Mouse (Mus musculus) lung, embryonic 15.5 days (tissue): ENCODE data around the gene P2rx3. TPM values are rescaled to one million over a fixed set of nuclear protein-coding genes. Genes with fewer than 3 reads are reported as not detected.

Experiments used
- ATAC-seq: fragments of 200-750 bp; cut with Nextera tagmentation; 2 replicates; pipeline ENCODE4 v1.8.0; 2017; ENCODE audit warnings: moderate number of reproducible peaks, borderline replicate concordance; ENCODE audit not compliant: low FRiP score, low TSS enrichment; ENCODE audit errors: extremely low read depth
- H3K27ac ChIP-seq: fragments of 300-500 bp; sonication (generic); 2 replicates; pipeline ENCODE4 v1.5.1; 2015; ENCODE audit warnings: moderate library complexity, mild to moderate bottlenecking, inconsistent platforms
- H3K27me3 ChIP-seq: fragments of 300-500 bp; sonication (generic); 2 replicates; pipeline ENCODE4 v1.6.1; 2015; ENCODE audit warnings: inconsistent platforms
- H3K36me3 ChIP-seq: fragments of 300-500 bp; sonication (generic); 2 replicates; pipeline ENCODE4 v1.6.1; 2015; ENCODE audit warnings: inconsistent platforms
- H3K4me1 ChIP-seq: fragments of 300-500 bp; sonication (generic); 2 replicates; pipeline ENCODE4 v1.6.1; 2015; ENCODE audit warnings: inconsistent platforms
- H3K4me2 ChIP-seq: fragments of 300-500 bp; sonication (generic); 2 replicates; pipeline ENCODE4 v1.6.1; 2015; ENCODE audit warnings: inconsistent platforms, mild to moderate bottlenecking, moderate library complexity
- H3K4me3 ChIP-seq: fragments of 300-500 bp; sonication (generic); 2 replicates; pipeline ENCODE4 v1.5.1; 2015; ENCODE audit warnings: mild to moderate bottlenecking, inconsistent platforms
- H3K9ac ChIP-seq: fragments of 300-500 bp; sonication (generic); 2 replicates; pipeline ENCODE4 v1.6.1; 2015; ENCODE audit warnings: inconsistent platforms
- H3K9me3 ChIP-seq: fragments of 300-500 bp; sonication (generic); 2 replicates; pipeline ENCODE4 v1.6.1; 2016; ENCODE audit warnings: inconsistent platforms
- WGBS: fragments of 180-500 bp; shearing (Covaris S2); methylation state at CpG from one replicate; pipeline ENCODE4 v1.1.7; 2015; 5-methylcytosine and 5-hydroxymethylcytosine counted together
- polyA plus RNA-seq: library from polyadenylated mRNA; unstranded; fragments of >200 nt; fragmentation: Nextera tagmentation; extraction: Ambion mirVana; gene quantifications from 2 replicates; pipeline ENCODE4 v1.2.1, GENCODE M21; 2015

P2rx3 gene
- polyA plus RNA-seq, 1 experiment from 2014 or later = 0.91 TPM

GRCm38 (mm10) chr2:85011906-85012604, 25.2 kb downstream of the P2rx3 start:
- H3K4me1 ChIP-seq = peaks cover 8% of the 10 kb centered on the region; the same call in 1 of the 2 replicates
- no peak overlapping the region for H3K9ac ChIP-seq
- no peak overlapping the region for H3K4me2 ChIP-seq
- no peak overlapping the region for H3K4me3 ChIP-seq
- 25% methylated on average over 9 of the region's 9 CpGs for WGBS
- no peaks in the 10 kb centered on the region for H3K27me3 ChIP-seq
- no peaks in the 10 kb centered on the region for H3K9me3 ChIP-seq
- ATAC-seq = peak; percentile 58; the same call in 1 of the 2 replicates
- H3K36me3 ChIP-seq = no peaks in the 10 kb centered on the region
- no peak overlapping the region for H3K27ac ChIP-seq

GRCm38 (mm10) chr2:85009212-85009611, 28.1 kb downstream of the P2rx3 start:
- Histone ChIP-seq H3K9ac (no peak overlapping the region), H3K4me2 (no peak overlapping the region), H3K4me3 (no peak overlapping the region), H3K27ac (no peak overlapping the region), H3K36me3 (no peaks in the 10 kb centered on the region), H3K9me3 (no peaks in the 10 kb centered on the region), H3K27me3 (no peaks in the 10 kb centered on the region), H3K4me1 (peaks cover 8% of the 10 kb centered on the region; the same call in 1 of the 2 replicates)
- no peak for ATAC-seq
- WGBS = 48% methylated on average over 2 of the region's 2 CpGs

- Histone ChIP-seq H3K9me3 (no peaks in the 10 kb centered on the region), H3K27me3 (no peaks in the 10 kb centered on the region), H3K36me3 (no peaks in the 10 kb centered on the region), H3K4me3 (no peak overlapping the region), H3K27ac (no peak overlapping the region), H3K4me2 (no peak overlapping the region), H3K4me1 (peaks cover 9% of the 10 kb centered on the region; the same call in 1 of the 2 replicates), H3K9ac (no peak overlapping the region)
- WGBS = 18% methylated on average over 4 of the region's 4 CpGs
- no peak for ATAC-seq
Measured at GRCm38 (mm10) chr2:85007729-85008128, 29.5 kb downstream of the P2rx3 start.

GRCm38 (mm10) chr2:85006600-85006999, 30.7 kb downstream of the P2rx3 start:
- Histone ChIP-seq H3K36me3 (no peaks in the 10 kb centered on the region), H3K9ac (no peak overlapping the region), H3K4me1 (0 out of 2 replicates have a peak, but pooled peaks cover 6% of the 10 kb centered on the region), H3K9me3 (no peaks in the 10 kb centered on the region), H3K4me3 (no peak overlapping the region), H3K27me3 (no peaks in the 10 kb centered on the region), H3K27ac (no peak overlapping the region), H3K4me2 (no peak overlapping the region)
- ATAC-seq = no peak
- WGBS = 80% methylated on average over 7 of the region's 7 CpGs

GRCm38 (mm10) chr2:85004341-85004740, 32.9 kb downstream of the P2rx3 start:
- Histone ChIP-seq H3K27me3 (no peaks in the 10 kb centered on the region), H3K9me3 (no peaks in the 10 kb centered on the region), H3K4me1 (0 out of 2 replicates have a peak, but pooled peaks cover 5% of the 10 kb centered on the region), H3K36me3 (no peaks in the 10 kb centered on the region), H3K4me2 (no peak overlapping the region), H3K27ac (no peak overlapping the region), H3K4me3 (no peak overlapping the region), H3K9ac (no peak overlapping the region)
- 77% methylated on average over 4 of the region's 4 CpGs for WGBS
- no peak for ATAC-seq

- ATAC-seq = no peak
- Histone ChIP-seq H3K4me3 (no peak overlapping the region), H3K4me1 (0 out of 2 replicates have a peak, but pooled peaks cover 5% of the 10 kb centered on the region), H3K27me3 (no peaks in the 10 kb centered on the region), H3K9me3 (no peaks in the 10 kb centered on the region), H3K9ac (no peak overlapping the region), H3K36me3 (no peaks in the 10 kb centered on the region), H3K4me2 (no peak overlapping the region), H3K27ac (no peak overlapping the region)
- 51% methylated on average over 8 of the region's 8 CpGs for WGBS
Measured at GRCm38 (mm10) chr2:85002575-85002974, 34.7 kb downstream of the P2rx3 start.

- H3K9me3 ChIP-seq = no peaks in the 10 kb centered on the region
- H3K4me1 ChIP-seq = 0 out of 2 replicates have a peak, but pooled peaks cover 5% of the 10 kb centered on the region
- ATAC-seq = peak; percentile 55; the same call in 1 of the 2 replicates
- H3K36me3 ChIP-seq = no peaks in the 10 kb centered on the region
- H3K4me2 ChIP-seq = no peak overlapping the region
- H3K27ac ChIP-seq = 0 out of 2 replicates have a peak overlapping the region, but pooled peaks have one; percentile 47
- no peak overlapping the region for H3K4me3 ChIP-seq
- 59% methylated on average over 13 of the region's 13 CpGs for WGBS
- no peak overlapping the region for H3K9ac ChIP-seq
- H3K27me3 ChIP-seq = no peaks in the 10 kb centered on the region
Measured at GRCm38 (mm10) chr2:85001497-85001896, 35.8 kb downstream of the P2rx3 start.

- no peak overlapping the region for H3K4me2 ChIP-seq
- 63% methylated on average over 3 of the region's 3 CpGs for WGBS
- peak overlapping the region; percentile 45; the same call in 1 of the 2 replicates for H3K27ac ChIP-seq
- H3K27me3 ChIP-seq = no peaks in the 10 kb centered on the region
- no peak overlapping the region for H3K9ac ChIP-seq
- no peaks in the 10 kb centered on the region for H3K36me3 ChIP-seq
- H3K4me1 ChIP-seq = 0 out of 2 replicates have a peak, but pooled peaks cover 5% of the 10 kb centered on the region
- no peaks in the 10 kb centered on the region for H3K9me3 ChIP-seq
- 0 out of 2 replicates have a peak, but pooled peaks have one; percentile 20 for ATAC-seq
- H3K4me3 ChIP-seq = no peak overlapping the region
Measured at GRCm38 (mm10) chr2:84999486-85000181, 37.6 kb downstream of the P2rx3 start.

GRCm38 (mm10) chr2:84996376-84996775, 40.9 kb downstream of the P2rx3 start:
- Histone ChIP-seq H3K9ac (no peak overlapping the region), H3K27ac (no peak overlapping the region), H3K4me3 (no peak overlapping the region), H3K36me3 (no peaks in the 10 kb centered on the region), H3K4me1 (no peaks in the 10 kb centered on the region), H3K4me2 (no peak overlapping the region), H3K9me3 (no peaks in the 10 kb centered on the region), H3K27me3 (no peaks in the 10 kb centered on the region)
- WGBS = 82% methylated on average over 2 of the region's 2 CpGs
- ATAC-seq = no peak

- no peak within 1 kb of the TSS for H3K4me2 ChIP-seq
- WGBS = 61% methylated on average over 1 of the region's 1 CpGs
- no peaks in the 10 kb centered on the region for H3K4me1 ChIP-seq
- no peak within 1 kb of the TSS for H3K9ac ChIP-seq
- no peak within 1 kb of the TSS for H3K27ac ChIP-seq
- H3K36me3 ChIP-seq = no peaks in the 10 kb centered on the region
- H3K9me3 ChIP-seq = no peaks in the 10 kb centered on the region
- H3K4me3 ChIP-seq = no peak within 1 kb of the TSS
- no peaks in the 10 kb centered on the region for H3K27me3 ChIP-seq
- ATAC-seq = no peak
Measured at GRCm38 (mm10) chr2:84987930-84988329, 49.3 kb downstream of the P2rx3 start, which contains the start of gene Prg3. Gene Prg3 (plus strand): TSS chr2:84988215.

GRCm38 (mm10) chr2:84980188-84980587, 57.1 kb downstream of the P2rx3 start, which contains the start of gene Prg2:
Gene Prg2 (plus strand): TSS chr2:84980461.
- 48% methylated on average over 1 of the region's 1 CpGs for WGBS
- no peak for ATAC-seq
- no peak within 1 kb of the TSS for H3K4me2 ChIP-seq
- H3K27me3 ChIP-seq = no peaks in the 10 kb centered on the region
- H3K4me3 ChIP-seq = no peak within 1 kb of the TSS
- no peak within 1 kb of the TSS for H3K27ac ChIP-seq
- H3K9me3 ChIP-seq = no peaks in the 10 kb centered on the region
- H3K4me1 ChIP-seq = no peaks in the 10 kb centered on the region
- no peaks in the 10 kb centered on the region for H3K36me3 ChIP-seq
- no peak within 1 kb of the TSS for H3K9ac ChIP-seq

- no peaks in the 10 kb centered on the region for H3K9me3 ChIP-seq
- no peak overlapping the region for H3K4me2 ChIP-seq
- no peak overlapping the region for H3K4me3 ChIP-seq
- H3K4me1 ChIP-seq = no peaks in the 10 kb centered on the region
- H3K27me3 ChIP-seq = no peaks in the 10 kb centered on the region
- no peak overlapping the region for H3K27ac ChIP-seq
- H3K36me3 ChIP-seq = no peaks in the 10 kb centered on the region
- ATAC-seq = no peak
- 89% methylated on average over 2 of the region's 2 CpGs for WGBS
- no peak overlapping the region for H3K9ac ChIP-seq
Measured at GRCm38 (mm10) chr2:84975580-84975979, 61.7 kb downstream of the P2rx3 start.
